Mouse (Mus musculus): Measurements from ENCODE around the gene Fry.

- TF ChIP-seq CTCF (IDR thresholded peaks at IDR 0.05; ENCODE audit: low read depth, low read length), result no peak
- no peak for TF ChIP-seq EP300 (IDR thresholded peaks at IDR 0.05; ENCODE audit: insufficient read depth, low read depth, low read length)
These were observed 78.5 kb downstream of the Fry start for GRCm38 (mm10) chr5:150196881-150197311.
